Mouse (Mus musculus) brain, embryonic 18.5 days (tissue): ENCODE data around the gene Arfip1.
"Not testable (repeated sequence)": the region's sequence is repeated elsewhere in the genome, so short reads cannot be mapped to it uniquely, and the experiment has no call there.

Experiments
- DNase-seq: peaks from one replicate; pipeline ENCODE4 v3.0.0-alpha.2; 2012; ENCODE audit warnings: low read depth, low spot score

Gene Arfip1

DNA sequence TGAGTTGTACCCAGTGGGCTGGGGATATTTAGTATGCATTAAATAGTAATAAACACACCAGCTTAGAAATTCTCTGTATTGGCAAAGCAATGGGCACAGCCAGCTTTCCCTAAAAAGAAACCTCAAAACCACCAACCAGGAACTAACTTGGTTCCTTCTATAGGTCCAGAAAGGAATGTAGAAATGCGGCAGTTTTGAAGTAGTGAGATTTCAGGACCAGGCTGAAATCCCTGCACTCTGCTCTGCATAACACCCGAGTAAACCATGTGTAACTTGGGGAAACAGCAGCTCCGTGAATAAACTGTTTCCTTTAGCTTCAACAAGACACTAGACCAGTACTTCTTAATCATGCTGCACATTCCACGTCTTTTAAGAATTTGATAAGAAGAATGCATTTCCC is 1.7 kb downstream of the Arfip1 start:
- DNase-seq, result no peak

DNA sequence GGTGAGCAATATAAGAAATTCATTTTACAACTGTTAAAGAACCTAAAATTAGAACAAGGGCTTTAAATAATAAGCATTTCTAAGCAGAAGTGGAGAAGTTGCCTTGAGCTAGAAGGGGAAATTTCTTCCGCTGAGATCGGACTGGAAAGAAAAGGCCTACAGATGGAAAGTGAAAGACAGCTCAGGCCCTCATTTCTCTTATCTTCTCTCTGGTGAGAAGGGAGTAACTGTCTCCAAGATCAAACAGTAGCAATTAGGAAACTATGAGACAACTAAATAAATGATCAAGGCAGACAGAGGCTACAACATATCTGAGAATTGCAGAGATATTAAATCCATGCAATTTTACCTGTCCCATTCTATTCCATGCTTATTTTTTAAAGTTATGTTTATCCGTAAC is 11.9 kb downstream of the Arfip1 start:
- no peak for DNase-seq

DNA sequence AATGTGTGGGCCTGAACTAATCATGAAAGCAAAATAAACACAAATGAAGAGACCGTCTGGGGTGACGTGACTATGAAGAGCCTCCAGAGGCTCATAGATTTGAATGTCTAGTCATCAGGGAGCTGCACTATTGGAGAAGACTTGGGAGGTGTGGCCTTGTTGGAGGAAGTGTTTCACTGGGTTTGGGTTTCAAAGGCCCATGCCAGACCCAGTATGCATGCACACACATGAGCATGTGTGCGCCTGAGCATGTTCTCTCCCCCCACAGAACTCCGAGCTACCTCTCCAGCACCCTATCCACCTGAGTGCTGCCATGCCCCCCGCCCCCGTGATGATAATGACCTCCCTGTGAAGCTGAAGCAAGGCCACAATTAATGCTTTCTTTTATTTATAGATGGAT is 12.8 kb downstream of the Arfip1 start:
- no peak for DNase-seq

- DNase-seq, result no peak
Measured at GRCm38 (mm10) chr3:84568540-84568939, 13.9 kb downstream of the Arfip1 start.

GRCm38 (mm10) chr3:84563415-84563814 is 19.0 kb downstream of the Arfip1 start:
- DNase-seq, result no peak

DNA sequence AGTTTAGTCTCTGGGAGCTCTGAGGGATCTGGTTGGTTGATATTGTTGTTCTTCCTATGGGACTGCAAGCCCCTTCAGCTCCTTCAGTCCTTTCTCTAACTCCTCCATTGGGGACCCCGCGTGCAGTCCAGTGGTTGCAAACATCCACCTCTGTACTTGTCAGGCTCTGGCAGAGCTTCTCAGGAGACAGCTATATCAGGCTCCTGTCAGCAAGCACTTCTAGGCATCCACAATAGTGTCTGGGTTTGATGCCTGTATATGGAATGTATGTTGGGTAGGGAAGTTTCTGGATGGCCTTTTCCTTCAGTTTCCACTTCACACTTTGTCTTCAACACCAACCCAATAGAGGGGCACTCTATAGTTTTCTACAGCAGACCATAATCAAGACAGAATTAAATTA is 19.5 kb downstream of the Arfip1 start:
- DNase-seq, result not testable (repeated sequence)

DNA sequence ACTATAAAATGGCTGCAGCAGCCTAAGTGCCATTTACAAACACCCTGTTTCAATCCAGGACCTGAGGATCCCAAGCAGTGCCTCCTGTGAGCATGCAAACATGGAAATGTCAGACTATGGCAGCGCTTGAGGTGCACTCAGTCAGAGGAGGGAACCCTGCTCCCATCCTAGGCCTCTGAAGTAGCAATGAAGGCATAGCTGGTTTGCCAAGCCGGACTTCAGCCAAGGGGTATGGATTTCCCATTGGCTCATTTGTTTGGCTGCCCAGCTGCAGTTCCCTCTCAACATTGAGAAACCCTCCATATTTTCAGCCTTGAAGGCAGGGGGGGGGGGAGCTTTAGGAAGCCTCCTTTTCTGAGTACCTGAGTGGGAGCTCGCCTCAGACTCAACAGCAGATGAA is 24.1 kb downstream of the Arfip1 start:
- no peak for DNase-seq

DNA sequence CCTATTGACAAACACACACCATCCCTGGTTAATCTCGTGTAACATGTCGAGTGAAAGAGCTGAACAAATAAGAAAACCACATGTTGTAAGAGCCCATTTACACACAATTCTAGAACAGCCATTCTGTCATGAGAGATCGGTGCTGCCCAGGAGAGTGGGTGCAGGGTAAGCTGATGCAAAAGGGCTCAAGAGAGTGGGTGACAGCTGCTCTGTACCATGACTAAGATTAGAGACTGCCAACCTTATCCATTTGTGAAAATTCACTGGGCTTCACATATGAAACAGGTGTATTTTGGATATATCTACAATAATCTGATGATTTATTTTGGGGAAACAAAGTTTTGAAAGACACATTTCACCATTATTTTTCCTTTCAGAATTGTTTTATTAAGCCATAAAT is 26.6 kb downstream of the Arfip1 start:
- no peak for DNase-seq

GRCm38 (mm10) chr3:84547177-84547576 is 35.2 kb downstream of the Arfip1 start:
- no peak for DNase-seq

GRCm38 (mm10) chr3:84542450-84542849 is 40.0 kb downstream of the Arfip1 start:
- DNase-seq, result peak; percentile 6

DNA sequence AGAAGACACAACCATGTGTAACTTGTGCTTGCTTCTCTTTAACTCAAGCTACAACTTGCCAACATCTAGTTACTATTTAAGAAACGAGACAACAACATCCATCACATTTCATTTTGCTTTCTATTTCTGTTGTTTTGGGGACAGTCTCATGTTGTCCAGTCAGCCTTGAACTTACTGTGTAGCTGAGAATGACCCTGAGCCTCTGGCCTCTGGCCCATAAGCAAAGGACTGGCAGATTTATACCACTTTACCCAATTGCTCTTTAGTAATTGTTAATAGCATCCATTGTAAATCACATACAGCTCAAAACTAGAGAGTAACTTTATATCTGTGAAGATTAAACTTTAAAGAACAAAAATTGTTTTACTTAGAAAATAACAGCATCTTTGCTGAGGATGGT is 40.5 kb downstream of the Arfip1 start:
- no peak for DNase-seq

DNA sequence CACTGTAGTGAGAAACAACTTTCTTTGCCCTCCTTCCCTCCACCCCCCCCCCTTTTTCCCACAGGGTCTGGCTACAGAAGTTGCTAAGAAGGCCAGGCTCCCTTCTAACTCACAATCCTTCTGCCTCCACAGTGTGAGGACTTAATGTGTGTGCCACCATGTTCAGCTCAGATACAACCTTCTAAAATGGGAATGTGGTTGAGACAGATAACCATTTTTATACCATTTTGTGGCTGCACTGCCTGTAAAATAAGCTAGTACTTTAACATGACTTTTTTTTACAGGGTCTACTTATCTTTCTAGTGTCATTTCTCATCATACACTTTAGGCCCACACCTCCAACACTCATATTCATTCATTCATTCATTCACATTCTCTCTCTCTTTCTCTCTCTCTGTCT is 41.8 kb downstream of the Arfip1 start:
- no peak for DNase-seq

- DNase-seq, result no peak
Measured at GRCm38 (mm10) chr3:84536987-84537386, 45.4 kb downstream of the Arfip1 start.

- no peak for DNase-seq
Measured at GRCm38 (mm10) chr3:84533227-84533626, 49.2 kb downstream of the Arfip1 start.

GRCm38 (mm10) chr3:84529021-84529420 is 53.4 kb downstream of the Arfip1 start:
- no peak for DNase-seq

- DNase-seq, result no peak
Measured at GRCm38 (mm10) chr3:84524952-84525351, 57.5 kb downstream of the Arfip1 start.

- DNase-seq, result no peak
Measured at GRCm38 (mm10) chr3:84516163-84516562, 66.3 kb downstream of the Arfip1 start.

DNA sequence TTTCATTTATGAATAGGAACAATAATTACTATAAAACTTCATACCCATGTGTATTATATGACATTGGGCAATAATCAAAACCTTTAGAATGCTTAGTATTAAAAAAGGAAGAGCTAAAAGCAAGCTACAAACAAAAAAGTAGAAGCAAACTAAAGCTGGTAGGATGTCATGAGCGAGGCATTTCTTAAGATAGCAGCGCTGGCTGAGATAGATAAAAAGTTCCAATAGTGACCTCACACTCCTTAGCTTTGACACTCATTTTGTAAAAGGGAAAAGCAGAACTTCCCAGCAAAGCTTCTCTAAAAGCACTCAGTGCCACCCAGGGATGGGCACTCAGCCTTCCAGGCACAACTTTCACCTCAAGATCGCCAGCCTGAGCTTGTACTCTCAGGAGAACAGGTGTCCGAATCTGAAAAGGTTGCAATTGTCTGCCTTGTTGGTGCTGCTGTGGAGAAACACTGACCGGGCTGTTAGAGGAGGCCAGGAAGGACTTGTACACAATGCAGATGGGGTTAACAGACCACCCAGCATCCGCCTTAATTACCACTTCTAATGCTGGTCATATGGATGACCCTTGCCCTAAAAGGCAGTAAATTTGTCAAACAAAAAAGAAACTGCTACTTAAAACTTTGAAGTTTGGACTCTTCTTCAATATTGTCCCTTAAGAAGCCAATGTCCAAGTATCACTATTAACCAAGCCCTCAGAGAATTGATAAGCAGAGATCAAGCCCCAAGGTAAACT is 69.5 kb downstream of the Arfip1 start:
- no peak for DNase-seq

GRCm38 (mm10) chr3:84505193-84505592 is 77.2 kb downstream of the Arfip1 start:
- DNase-seq, result no peak

DNA sequence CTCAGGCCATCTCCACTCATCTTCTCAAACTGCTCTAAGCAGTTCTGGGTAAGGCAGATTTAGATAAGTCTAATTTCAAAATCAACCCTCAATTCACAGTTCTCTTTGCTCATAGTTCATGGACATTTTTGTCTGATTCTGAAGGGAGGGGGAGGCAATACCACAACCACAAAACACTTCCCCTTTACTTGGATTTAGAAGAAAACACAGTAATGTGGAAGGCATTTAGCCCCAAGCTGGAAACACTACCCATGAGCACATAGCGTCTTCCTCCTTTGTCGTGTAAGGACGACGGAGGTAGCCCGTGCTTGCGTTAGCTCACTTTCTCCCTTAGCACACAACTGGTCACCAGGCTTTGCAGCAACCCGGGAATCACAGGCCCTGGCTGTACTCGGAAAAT is 78.1 kb downstream of the Arfip1 start:
- no peak for DNase-seq

DNA sequence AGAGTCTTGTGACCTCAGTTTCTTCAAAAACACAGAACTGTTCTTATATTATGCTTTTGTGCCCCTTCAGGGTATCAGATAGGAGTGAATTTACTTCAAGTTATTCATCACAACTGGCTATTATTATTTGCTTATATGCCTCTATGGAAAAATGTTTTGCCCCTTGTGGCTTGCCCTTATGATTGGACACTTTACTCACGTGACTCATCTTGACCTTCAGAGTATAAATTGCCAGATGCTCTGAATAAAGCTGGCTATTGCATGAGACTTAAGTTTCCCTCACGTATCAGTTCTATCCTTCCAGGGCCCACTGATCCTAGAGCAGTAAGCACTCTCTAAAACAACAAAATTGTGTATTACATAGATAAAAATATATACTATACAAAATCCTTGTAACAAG is 80.3 kb downstream of the Arfip1 start:
- no peak for DNase-seq

GRCm38 (mm10) chr3:84500491-84500890 is 81.9 kb downstream of the Arfip1 start:
- DNase-seq, result no peak

DNA sequence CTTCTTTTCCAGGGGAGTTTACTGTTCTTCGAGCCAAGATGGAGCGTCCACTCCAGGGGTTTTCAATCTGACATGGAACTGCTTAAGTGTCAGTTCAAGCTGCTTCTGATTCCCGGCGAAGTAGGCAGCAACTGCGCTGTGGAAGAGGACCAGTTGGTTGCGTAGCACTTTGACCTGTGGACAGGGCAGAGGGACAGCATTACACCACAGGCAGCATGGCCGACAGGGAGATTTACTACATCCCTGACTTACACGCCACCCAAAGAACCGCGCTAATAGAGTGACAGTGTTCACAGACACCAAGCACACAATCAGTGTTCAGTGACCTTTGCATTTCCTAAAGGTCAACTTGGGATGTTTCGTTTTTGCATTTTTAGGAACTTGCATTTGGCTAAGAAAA is 84.7 kb downstream of the Arfip1 start:
- no peak for DNase-seq

- no peak for DNase-seq
Measured at GRCm38 (mm10) chr3:84492657-84493056, 89.8 kb downstream of the Arfip1 start.
